Mouse (Mus musculus): ENCODE data around the gene Smim17. TPM values are rescaled to one million over a fixed set of nuclear protein-coding genes. Genes with fewer than 3 reads are reported as not detected.
A peak's percentile ranks its signal among the peaks of the same experiment; 100 is the strongest.

Smim17 gene
- polyA plus RNA-seq (2015; fragmentation: Nextera tagmentation; extraction: Ambion mirVana) = 0.11 and 0.39 TPM in 2 replicates

DNA sequence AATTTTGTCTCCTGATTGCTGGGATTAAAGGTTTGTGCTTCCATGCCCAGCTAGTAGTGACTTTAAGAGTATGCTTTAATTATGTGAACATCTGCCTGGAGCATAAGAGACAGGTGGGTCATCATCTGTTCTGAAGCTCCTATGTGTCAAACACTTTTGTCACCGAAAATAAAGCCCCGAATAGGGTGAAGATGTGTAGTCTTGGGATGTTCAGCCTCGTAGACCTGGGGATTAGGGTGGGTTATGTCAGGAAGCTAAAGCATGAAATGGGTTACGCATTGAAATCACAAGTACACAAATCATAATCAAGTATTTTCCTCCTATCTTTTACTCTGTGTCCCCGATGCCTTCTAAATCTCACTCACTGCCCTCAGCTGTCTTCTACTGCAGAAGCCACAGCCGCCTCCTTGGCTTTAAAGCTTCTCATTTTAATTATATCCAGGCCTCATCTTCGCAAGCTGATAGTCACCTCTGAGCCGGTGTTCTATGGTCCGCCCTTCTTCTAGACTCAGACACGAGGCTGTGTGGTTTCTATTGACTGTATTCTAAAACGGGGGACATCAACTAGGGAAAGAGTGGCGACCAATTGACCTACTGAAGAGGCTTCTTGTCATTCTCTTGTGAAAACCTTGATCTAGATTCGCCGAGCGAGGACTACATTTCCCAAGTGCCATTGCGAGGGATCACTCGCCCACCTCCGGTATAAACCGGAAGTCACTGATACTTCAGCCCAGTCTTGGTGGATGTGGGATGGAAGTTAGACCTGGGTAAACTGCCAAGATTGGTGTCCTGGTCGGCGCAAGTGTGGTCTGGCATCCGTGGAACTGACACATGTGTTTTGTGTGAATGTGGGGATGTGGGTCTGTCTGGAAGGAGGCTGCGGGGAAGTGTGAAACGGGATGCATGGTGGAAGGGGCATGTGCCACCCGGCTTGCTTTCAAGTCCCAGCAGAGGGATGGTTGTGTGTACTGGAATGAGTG lies at the start of gene Smim17:
Gene Smim17, plus strand, starts transcription at position 720 of the 980 bp plus-strand sequence.
- peak; percentile 90 for ATAC-seq
- H3K4me1 ChIP-seq (ENCODE audit: control insufficient read depth, insufficient read depth, low read length) = no peaks in the 10 kb centered on the region
- H3K36me3 ChIP-seq (ENCODE audit: control insufficient read depth, insufficient read depth, low read length) = no peaks in the 10 kb centered on the region
- peak within 1 kb of the TSS; percentile 60 for H3K4me3 ChIP-seq (ENCODE audit: low read length)
- 27% methylated on average over 25 of the region's 25 CpGs for WGBS
- peak within 1 kb of the TSS; percentile 79 for H3K4me2 ChIP-seq (ENCODE audit: low read depth, low read length)
- H3K27ac ChIP-seq (ENCODE audit: low read length) = no peak within 1 kb of the TSS
- H3K9me3 ChIP-seq (ENCODE audit: control insufficient read depth, low read length) = no peaks in the 10 kb centered on the region
- peak within 1 kb of the TSS; percentile 66 for H3K9ac ChIP-seq (ENCODE audit: low read depth, low read length)
- no peaks in the 10 kb centered on the region for H3K27me3 ChIP-seq (replicated peaks; ENCODE audit: control insufficient read depth, insufficient read depth, low read length)

DNA sequence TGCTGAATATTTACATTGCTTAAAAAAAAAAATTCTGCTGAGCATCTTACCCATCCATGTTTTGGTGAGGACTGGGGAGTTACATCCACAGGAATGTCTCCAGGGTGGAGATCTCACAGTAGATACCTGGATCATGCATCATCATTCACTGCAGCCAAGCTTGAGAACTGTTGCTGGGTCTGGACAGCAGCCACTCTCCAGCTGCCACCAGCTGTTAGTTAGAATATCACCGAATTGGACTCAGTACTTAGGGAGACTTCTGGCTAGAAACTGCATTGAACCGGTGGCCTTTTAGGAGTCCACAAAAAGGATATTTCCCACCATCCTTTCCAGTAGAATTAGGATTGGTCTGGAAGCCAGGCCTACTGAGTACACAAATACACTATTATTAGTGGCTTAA lies 40.4 kb upstream of the Smim17 start:
- WGBS = 43% methylated on average over 2 of the region's 2 CpGs
- peaks cover 4% of the 10 kb centered on the region; the same call in 1 of the 2 replicates for H3K4me1 ChIP-seq (ENCODE audit: control insufficient read depth, insufficient read depth, low read length)
- no peak overlapping the region for H3K9ac ChIP-seq (ENCODE audit: low read depth, low read length)
- H3K27ac ChIP-seq (ENCODE audit: low read length) = no peak overlapping the region
- H3K27me3 ChIP-seq (replicated peaks; ENCODE audit: control insufficient read depth, insufficient read depth, low read length) = no peaks in the 10 kb centered on the region
- H3K4me3 ChIP-seq (ENCODE audit: low read length) = no peak overlapping the region
- H3K4me2 ChIP-seq (ENCODE audit: low read depth, low read length) = no peak overlapping the region
- H3K36me3 ChIP-seq (ENCODE audit: control insufficient read depth, insufficient read depth, low read length) = no peaks in the 10 kb centered on the region
- H3K9me3 ChIP-seq (ENCODE audit: control insufficient read depth, low read length) = no peaks in the 10 kb centered on the region
- no peak for ATAC-seq

DNA sequence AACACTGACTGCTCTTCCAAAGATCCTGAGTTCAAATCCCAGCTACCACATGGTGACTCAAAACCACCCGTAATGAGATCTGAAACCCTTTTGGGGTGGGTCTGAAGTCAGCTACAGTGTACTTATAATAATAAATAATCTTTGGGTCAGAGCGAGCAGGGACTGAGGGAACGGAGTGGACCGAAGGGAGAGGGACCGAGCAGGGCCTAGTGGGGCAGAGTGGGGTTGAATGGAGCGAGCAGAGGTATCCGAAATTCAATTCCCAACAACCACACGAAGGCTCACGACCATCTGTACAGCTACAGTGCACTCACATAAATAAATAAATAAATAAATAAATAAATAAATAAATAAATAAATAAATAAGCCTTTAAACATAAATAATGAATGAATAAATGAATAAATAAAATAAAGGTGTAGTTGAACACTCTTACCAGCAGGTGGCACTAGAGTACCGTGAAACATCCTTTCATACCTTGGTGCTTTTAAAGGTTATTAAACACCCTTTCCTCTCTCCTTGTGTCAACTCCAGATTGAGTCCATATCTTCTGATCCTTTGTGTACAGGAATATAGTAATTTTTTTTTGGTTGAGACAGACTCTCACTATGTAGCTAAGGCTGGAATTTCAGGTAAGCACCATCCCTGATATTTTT lies 39.5 kb upstream of the Smim17 start:
- WGBS = 53% methylated on average over 10 of the region's 10 CpGs
- no peaks in the 10 kb centered on the region for H3K36me3 ChIP-seq (ENCODE audit: control insufficient read depth, insufficient read depth, low read length)

DNA sequence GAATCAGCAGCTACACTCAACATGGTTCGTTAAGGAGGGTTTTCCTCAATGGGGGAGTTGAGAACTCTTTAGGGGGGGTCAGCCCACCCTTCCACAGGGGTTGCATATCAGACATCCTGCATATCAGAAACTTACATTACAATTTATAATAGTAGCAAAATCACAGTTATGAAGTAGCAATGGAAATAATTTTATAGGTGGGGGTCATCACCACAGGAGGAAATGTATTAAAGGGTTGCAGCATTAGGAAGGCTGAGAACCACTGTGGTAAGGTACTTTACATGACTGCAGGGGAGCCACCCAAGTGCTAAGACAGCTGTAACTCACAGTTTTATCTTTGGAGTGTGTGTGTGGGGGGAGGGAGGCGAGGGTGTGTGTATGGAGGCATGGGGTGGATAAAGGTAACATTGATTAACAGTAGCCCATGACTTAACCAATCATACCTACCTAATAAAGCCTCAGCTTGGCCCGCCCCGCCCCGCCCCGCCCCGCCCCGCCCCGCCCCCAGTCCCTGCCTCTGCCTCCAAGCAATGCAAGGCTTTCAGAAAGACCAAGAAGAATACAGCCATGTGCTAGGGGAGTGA lies 37.9 kb upstream of the Smim17 start:
- Histone ChIP-seq H3K4me1 (ENCODE audit: control insufficient read depth, insufficient read depth, low read length) (peaks cover 9% of the 10 kb centered on the region), H3K9me3 (ENCODE audit: control insufficient read depth, low read length) (no peaks in the 10 kb centered on the region), H3K4me3 (ENCODE audit: low read length) (no peak overlapping the region), H3K9ac (ENCODE audit: low read depth, low read length) (no peak overlapping the region), H3K27ac (ENCODE audit: low read length) (no peak overlapping the region), H3K4me2 (ENCODE audit: low read depth, low read length) (no peak overlapping the region), H3K36me3 (ENCODE audit: control insufficient read depth, insufficient read depth, low read length) (no peaks in the 10 kb centered on the region), H3K27me3 (replicated peaks; ENCODE audit: control insufficient read depth, insufficient read depth, low read length) (no peaks in the 10 kb centered on the region)
- no peak for ATAC-seq
- WGBS = 46% methylated on average over 2 of the region's 9 CpGs

More for the DNA sequence above, 39.5 kb upstream of the Smim17 start:
- H3K27me3 ChIP-seq (replicated peaks; ENCODE audit: control insufficient read depth, insufficient read depth, low read length) = no peaks in the 10 kb centered on the region
- H3K4me2 ChIP-seq (ENCODE audit: low read depth, low read length) = no peak overlapping the region
- no peak overlapping the region for H3K27ac ChIP-seq (ENCODE audit: low read length)
- H3K9ac ChIP-seq (ENCODE audit: low read depth, low read length) = no peak overlapping the region
- ATAC-seq = no peak
- H3K4me3 ChIP-seq (ENCODE audit: low read length) = no peak overlapping the region
- peaks cover 8% of the 10 kb centered on the region for H3K4me1 ChIP-seq (ENCODE audit: control insufficient read depth, insufficient read depth, low read length)
- H3K9me3 ChIP-seq (ENCODE audit: control insufficient read depth, low read length) = no peaks in the 10 kb centered on the region

DNA sequence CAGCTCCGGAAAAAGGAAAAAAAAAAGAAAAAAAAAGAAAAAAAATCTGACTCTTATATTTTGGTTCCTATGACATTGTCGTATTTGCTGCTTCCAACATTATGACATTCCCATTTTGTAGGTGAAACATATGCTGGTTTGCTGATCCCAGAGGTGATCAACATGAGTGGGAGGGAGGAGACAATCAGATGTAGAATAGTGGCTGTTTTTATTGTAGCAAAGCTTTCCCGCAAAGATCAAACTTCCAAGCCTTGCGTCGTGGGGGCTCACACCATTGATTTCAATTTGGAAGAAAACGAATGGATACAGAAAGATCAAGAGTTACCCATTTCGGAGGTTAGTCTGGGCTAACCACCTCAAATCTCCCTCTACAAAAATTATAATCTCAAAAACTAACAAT lies 36.8 kb upstream of the Smim17 start:
- no peak for ATAC-seq
- Histone ChIP-seq H3K27me3 (replicated peaks; ENCODE audit: control insufficient read depth, insufficient read depth, low read length) (no peaks in the 10 kb centered on the region), H3K9me3 (ENCODE audit: control insufficient read depth, low read length) (no peaks in the 10 kb centered on the region), H3K4me3 (ENCODE audit: low read length) (peak overlapping the region; percentile 67), H3K36me3 (ENCODE audit: control insufficient read depth, insufficient read depth, low read length) (no peaks in the 10 kb centered on the region), H3K4me1 (ENCODE audit: control insufficient read depth, insufficient read depth, low read length) (peaks cover 9% of the 10 kb centered on the region), H3K27ac (ENCODE audit: low read length) (peak overlapping the region; percentile 38; the same call in 1 of the 2 replicates), H3K4me2 (ENCODE audit: low read depth, low read length) (peak overlapping the region; percentile 50), H3K9ac (ENCODE audit: low read depth, low read length) (peak overlapping the region; percentile 61)
- WGBS = 24% methylated on average over 7 of the region's 7 CpGs

DNA sequence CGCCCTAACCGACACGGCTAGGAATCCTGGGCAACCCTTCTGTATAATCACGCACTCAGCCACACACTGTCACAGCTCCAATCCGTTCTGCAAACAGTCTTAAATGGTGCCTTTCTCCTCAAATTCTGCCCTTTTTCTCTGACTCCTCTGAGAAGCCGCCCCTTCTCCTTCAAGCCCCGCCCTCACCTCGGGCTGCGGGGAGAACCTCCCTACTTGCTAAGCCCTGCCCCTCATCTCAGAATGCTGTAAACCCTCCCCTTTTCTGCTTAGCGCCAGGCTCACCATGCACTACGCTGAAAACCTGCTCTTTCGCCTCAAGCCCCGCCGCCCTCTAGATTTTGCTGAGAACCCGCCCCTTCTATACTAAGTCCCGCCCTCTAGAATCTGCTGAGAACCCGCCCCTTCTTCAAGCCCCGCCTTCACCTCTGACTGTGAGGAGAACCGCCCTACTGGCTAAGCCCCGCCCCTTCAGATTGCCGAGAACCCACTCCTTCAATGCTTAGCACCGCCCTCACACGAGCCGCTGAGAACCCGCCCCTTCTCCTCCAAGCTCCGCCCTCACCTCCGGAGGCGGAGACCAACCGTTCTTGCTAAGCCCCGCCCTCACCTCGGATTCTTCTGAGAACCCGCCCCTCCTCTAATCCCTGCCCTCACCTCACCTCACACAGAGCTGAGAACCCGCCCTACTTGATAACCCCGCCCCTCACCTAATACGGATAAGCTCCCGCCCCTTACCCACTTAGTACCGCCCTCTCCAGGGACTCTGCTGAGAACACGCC lies 36.1 kb upstream of the Smim17 start:
- H3K36me3 ChIP-seq (ENCODE audit: control insufficient read depth, insufficient read depth, low read length) = no peaks in the 10 kb centered on the region
- WGBS = under 1% methylated on average over 38 of the region's 38 CpGs
- peak overlapping the region; percentile 67 for H3K4me3 ChIP-seq (ENCODE audit: low read length)
- H3K4me1 ChIP-seq (ENCODE audit: control insufficient read depth, insufficient read depth, low read length) = peaks cover 9% of the 10 kb centered on the region
- peak; percentile 93 for ATAC-seq
- H3K27ac ChIP-seq (ENCODE audit: low read length) = peak overlapping the region; percentile 91
- no peaks in the 10 kb centered on the region for H3K27me3 ChIP-seq (replicated peaks; ENCODE audit: control insufficient read depth, insufficient read depth, low read length)
- peak overlapping the region; percentile 61 for H3K9ac ChIP-seq (ENCODE audit: low read depth, low read length)
- no peaks in the 10 kb centered on the region for H3K9me3 ChIP-seq (ENCODE audit: control insufficient read depth, low read length)
- H3K4me2 ChIP-seq (ENCODE audit: low read depth, low read length) = peak overlapping the region; percentile 80

DNA sequence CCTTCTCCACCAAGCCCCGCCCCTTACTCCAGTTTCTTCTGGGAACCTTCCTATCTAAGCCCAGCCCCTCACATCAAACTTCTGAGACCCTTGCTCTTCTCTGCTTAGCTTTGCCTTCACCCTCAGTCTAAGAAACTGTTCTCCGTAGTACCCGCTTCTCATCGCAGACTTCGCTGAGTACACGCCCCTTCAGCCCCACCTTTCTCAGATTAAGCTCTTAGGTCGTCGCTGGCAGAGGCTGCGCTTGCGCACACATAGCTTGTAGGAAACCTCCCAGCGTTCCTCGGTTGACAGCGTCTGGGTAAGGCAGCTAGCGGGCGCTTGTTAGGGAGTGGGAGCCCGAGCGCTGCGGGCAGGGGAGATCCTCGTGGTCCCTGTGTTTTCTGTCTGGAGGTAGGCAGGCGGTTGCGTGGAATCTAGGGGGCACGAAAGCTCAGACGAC lies 35.4 kb upstream of the Smim17 start, which contains the start of gene Zfp78:
Gene Zfp78, plus strand, starts transcription at position 234 of the 442 bp plus-strand sequence.
- ATAC-seq = peak; percentile 85
- Histone ChIP-seq H3K9ac (ENCODE audit: low read depth, low read length) (peak within 1 kb of the TSS; percentile 83), H3K9me3 (ENCODE audit: control insufficient read depth, low read length) (no peaks in the 10 kb centered on the region), H3K27me3 (replicated peaks; ENCODE audit: control insufficient read depth, insufficient read depth, low read length) (no peaks in the 10 kb centered on the region), H3K36me3 (ENCODE audit: control insufficient read depth, insufficient read depth, low read length) (no peaks in the 10 kb centered on the region), H3K4me3 (ENCODE audit: low read length) (peak within 1 kb of the TSS; percentile 67), H3K4me2 (ENCODE audit: low read depth, low read length) (peak within 1 kb of the TSS; percentile 80), H3K4me1 (ENCODE audit: control insufficient read depth, insufficient read depth, low read length) (peaks cover 9% of the 10 kb centered on the region), H3K27ac (ENCODE audit: low read length) (peak within 1 kb of the TSS; percentile 91)
- WGBS = under 1% methylated on average over 23 of the region's 23 CpGs

DNA sequence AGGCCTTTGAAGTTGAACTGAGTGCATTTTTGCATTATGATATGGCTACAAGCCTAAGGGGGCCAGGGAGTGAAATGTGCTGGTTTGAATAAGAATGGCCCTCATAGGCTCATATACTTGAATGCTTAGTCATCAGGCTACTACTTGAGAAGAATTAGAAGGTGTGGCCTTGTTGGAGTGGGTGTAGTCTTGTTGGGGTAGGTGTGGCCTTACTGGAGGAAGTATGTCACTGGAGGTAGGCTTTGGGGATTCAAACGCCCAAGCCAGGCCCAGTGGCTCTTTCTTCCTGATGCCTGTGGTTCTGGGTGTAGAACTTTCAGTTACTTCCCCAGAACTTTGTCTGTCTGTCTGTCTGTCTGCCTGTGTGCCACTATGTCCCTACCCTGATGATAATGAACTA lies 33.8 kb upstream of the Smim17 start:
- 52% methylated on average over 1 of the region's 1 CpGs for WGBS

More for the DNA sequence above, 33.8 kb upstream of the Smim17 start:
- H3K27me3 ChIP-seq (replicated peaks; ENCODE audit: control insufficient read depth, insufficient read depth, low read length) = no peaks in the 10 kb centered on the region
- no peak overlapping the region for H3K4me3 ChIP-seq (ENCODE audit: low read length)
- no peaks in the 10 kb centered on the region for H3K36me3 ChIP-seq (ENCODE audit: control insufficient read depth, insufficient read depth, low read length)
- no peak overlapping the region for H3K4me2 ChIP-seq (ENCODE audit: low read depth, low read length)
- no peak overlapping the region for H3K9ac ChIP-seq (ENCODE audit: low read depth, low read length)
- H3K9me3 ChIP-seq (ENCODE audit: control insufficient read depth, low read length) = no peaks in the 10 kb centered on the region
- no peak for ATAC-seq
- peaks cover 9% of the 10 kb centered on the region for H3K4me1 ChIP-seq (ENCODE audit: control insufficient read depth, insufficient read depth, low read length)
- no peak overlapping the region for H3K27ac ChIP-seq (ENCODE audit: low read length)
